Mouse (Mus musculus): Measurements from ENCODE around the gene Fam171a2.

The Fam171a2 gene

DNA sequence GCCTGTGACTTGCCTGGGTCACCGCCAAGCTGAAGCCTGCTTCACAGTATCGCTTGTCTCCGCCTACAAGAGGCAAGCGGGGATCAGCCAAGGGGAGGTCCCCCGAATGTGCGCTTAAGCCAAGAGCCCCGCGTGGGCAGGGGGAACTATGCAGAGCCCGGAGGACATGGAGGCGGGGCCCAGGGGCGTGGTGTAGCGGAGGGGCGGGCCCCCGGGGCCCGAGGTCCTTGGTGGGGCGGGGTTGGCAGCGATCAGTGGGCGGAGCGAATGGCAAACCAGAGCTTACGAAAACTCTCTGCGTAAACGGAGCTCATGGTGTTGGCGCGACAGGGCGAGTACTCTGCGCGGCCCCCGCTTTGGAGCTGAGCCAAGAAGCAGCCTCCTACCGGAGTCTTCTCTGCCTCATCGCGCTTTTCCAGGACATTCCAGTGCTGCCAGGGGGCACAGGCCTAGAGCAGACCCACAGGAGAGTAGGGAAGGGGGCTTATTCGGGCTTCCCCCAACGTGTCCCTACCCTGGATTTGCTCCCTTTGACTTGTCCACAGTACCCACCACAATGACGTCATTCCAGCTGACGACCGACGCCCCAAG is 19.7 kb upstream of the Fam171a2 start:
- 0 out of 2 replicates have a peak, but pooled peaks have one; percentile 5 for TF ChIP-seq GATA4 (IDR thresholded peaks at IDR 0.05; ENCODE audit: insufficient replicate concordance, low read length)

DNA sequence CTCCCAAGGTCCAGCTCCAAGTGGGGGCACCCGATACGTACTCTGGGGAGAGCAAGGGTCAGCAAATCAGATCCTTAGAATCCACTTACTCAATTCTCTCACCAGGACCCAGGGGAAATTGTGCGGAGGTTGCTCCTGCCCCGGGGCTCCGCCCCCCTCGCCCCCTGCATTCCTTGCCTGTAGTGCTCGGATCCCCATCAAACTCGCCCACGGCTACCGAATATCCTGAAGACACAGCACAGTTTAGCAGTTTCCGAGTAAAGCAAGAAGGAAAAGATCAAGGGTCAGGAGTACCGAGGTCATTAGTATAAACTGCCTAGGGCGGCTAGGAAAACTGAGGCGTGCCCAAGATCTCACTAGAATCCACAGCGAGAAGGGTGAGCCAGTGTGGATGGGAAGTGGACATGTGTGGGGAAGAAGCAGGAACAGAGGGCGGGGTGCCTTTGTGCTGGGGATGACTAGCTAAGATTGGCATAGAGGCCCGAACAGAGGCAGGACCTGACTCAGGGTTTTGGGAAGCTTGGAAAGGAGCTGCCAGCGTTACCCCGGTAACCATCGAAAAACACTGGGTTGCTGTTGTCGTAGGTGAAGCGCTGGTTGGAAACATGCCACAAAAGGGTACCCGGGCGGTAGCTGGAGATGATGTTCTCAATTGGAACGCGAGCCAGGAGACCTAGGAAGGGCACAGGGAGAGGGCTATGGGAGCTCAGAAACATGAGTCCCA is 18.4 kb upstream of the Fam171a2 start:
- no peak for TF ChIP-seq GATA4 (IDR thresholded peaks at IDR 0.05; ENCODE audit: insufficient replicate concordance, low read length)

DNA sequence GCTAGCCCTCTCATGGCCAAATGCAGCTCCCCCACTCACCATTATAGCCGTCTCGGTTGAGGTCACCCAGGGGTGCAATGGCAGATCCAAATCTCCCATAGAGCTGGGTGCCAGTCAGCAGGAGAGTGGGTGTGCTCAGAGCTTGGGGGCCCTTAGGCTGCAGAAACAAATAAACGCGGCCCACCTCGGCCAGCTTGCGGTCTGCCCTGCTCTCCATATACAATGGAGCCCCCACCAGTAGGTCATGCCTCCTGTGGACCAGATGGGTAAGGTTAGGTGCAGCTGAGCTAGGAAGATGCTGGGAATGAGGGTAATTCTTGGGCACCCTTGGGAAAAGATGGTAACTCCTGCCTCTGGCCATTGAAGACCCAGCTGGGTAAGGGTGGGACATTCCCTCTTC is 17.4 kb upstream of the Fam171a2 start:
- TF ChIP-seq GATA4 (IDR thresholded peaks at IDR 0.05; ENCODE audit: insufficient replicate concordance, low read length) = no peak

DNA sequence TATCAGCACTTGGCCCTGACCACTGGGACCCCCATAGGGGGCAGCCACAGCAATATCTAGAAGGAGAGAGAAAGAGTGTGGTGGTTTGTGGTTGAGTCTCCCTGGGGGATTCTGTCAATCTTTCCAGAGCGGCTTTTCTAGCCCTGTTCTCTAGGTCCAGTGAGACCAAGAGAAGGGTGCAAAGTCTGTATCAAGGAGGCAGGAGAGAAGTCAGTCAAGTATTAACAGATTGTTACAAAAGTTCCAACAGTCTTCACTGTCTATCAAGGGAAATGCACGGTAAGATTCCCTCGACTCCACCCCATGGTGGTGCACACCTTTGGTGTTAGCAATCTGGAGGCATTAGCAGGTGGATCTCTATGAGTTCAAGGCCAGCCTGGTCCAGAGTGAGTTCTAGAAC is 14.3 kb upstream of the Fam171a2 start:
- TF ChIP-seq GATA4 (IDR thresholded peaks at IDR 0.05; ENCODE audit: insufficient replicate concordance, low read length) = no peak

DNA sequence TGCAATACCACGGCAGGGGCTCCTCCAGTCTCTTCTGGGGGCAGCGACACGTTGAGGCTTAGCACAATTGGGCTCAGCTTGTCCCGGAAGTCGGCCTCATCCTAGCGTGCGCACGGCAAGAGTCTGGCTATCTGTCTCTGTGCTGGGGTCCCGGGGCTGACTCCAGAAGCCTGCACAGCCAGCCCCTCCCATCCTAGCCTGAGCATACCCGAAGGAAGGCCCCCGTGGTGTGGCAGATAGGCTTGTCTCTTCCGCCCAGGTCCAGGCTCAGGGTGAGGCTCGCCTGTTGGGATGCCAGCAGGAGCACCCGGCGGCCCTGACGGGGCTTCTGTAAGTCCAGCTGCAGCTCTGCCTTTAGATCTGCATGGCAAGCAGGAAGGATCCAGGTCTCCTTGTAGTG is 13.1 kb upstream of the Fam171a2 start:
- no peak for TF ChIP-seq GATA4 (IDR thresholded peaks at IDR 0.05; ENCODE audit: insufficient replicate concordance, low read length)

DNA sequence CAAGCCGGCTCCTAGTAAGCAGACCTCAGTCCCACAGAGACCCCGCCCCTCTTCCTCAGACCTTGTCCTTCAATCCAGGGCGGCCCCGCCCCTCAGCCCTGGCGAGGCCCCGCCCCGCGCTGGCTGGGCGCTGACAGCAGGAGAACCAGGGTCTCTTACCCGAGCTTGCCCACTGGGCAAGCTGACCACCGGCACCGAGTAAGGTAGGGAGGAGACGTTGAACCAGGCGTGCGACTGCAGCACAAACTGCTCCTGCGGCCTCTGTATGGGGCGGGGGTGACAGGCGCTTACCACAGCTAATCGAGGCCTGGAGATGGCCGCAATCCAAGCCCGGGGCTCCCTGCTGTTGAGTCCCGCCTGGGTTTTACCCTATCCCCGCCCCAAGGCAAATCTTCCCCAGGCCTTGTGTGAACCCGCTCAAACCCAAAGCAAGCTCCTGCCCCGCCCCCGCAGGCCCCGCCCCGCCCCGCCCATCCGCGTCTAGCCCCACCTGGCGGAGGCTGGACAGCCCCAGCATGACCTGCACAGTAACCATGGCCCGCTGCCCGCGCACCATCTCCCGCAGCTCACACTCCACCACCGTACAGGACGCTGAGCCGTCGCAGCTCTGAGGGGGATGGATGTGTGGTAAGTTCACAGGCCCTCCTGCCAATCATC is 8.4 kb upstream of the Fam171a2 start:
- no peak for TF ChIP-seq GATA4 (IDR thresholded peaks at IDR 0.05; ENCODE audit: insufficient replicate concordance, low read length)

DNA sequence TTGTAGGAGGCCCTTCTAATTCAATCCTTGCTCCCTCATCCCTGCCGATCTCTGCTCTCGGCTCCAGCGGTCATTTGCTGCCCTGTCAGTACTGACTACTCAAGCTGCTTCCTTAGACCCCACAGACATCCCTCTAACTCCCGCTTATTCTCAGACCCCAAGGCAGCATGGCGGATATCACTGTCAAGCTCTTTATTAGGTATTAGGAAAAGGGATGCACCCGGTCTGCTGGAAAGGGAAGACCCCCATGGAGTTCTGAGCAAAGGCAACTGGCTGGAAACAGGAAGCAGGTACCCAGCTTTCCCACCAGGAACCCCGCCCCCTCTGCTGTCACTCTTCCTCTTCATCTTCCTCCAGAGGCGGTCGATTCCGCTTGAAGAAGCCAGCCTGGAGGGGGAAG is 5.6 kb upstream of the Fam171a2 start:
- no peak for TF ChIP-seq GATA4 (IDR thresholded peaks at IDR 0.05; ENCODE audit: insufficient replicate concordance, low read length)

DNA sequence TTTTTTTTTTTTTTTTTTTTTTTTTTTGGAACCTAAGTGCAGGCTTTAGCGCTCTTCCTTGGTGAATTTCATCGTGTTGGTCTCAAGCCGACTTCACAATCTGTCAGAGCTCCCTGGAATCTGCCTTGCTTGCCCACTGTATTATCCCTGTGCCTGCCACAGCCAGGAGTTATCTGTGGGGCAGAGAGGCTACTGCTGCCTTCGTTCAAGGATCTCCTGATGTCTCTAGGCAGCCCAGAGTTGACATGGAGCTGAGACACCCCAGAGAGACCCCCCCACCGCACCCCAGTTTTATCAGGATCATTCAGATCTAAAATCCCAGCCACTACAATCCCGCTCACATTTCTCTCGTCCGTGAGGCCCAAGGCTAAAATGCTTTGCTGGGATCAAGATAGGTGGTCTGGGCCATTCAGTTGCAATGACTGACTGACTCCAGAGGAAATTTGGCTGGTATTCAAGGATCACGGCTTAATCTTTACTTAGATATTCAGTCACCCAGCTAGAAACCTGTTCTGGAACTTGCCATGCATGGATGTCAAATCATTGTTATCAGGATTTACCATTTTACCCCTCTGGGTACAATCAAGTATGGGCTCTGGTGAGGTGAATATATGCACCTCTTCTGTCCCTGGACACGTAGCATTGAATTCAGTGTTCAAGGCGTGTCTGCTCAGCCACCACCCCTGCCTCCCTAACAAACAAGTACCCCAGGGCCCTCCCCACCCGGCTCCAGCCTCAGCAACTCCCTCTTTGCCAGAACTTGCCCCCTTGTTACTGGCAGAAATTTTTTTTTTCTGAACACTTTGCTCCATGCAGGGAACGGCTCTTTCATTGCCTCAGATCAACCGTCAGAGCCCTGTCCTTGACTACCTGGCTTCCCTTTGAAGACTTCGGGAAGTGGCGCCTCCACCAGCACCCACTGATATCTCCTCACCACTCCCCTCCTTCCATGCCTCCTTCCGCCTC is 1.8 kb upstream of the Fam171a2 start:
- TF ChIP-seq GATA4 (IDR thresholded peaks at IDR 0.05; ENCODE audit: insufficient replicate concordance, low read length) = no peak

DNA sequence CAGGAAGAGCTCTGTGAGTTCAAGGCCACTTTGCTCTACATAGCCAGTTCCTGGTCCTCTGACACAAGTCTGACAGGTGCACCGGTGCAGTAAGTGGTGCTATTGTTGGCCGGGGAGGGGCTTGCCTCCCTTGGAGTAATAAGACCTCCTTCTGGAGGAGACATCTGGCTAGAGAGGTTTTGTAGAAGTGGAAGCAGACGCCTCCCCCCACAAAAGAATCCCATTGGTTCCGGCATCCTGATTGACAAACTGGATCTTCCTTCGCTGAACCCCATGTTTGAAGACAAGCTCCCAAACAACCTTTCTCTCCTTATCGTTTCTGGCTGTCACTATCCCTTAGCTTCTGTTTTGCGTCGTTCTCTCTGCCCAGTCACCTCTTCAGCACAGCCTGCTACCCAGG is 845 bp upstream of the Fam171a2 start:
- no peak for TF ChIP-seq GATA4 (IDR thresholded peaks at IDR 0.05; ENCODE audit: insufficient replicate concordance, low read length)

DNA sequence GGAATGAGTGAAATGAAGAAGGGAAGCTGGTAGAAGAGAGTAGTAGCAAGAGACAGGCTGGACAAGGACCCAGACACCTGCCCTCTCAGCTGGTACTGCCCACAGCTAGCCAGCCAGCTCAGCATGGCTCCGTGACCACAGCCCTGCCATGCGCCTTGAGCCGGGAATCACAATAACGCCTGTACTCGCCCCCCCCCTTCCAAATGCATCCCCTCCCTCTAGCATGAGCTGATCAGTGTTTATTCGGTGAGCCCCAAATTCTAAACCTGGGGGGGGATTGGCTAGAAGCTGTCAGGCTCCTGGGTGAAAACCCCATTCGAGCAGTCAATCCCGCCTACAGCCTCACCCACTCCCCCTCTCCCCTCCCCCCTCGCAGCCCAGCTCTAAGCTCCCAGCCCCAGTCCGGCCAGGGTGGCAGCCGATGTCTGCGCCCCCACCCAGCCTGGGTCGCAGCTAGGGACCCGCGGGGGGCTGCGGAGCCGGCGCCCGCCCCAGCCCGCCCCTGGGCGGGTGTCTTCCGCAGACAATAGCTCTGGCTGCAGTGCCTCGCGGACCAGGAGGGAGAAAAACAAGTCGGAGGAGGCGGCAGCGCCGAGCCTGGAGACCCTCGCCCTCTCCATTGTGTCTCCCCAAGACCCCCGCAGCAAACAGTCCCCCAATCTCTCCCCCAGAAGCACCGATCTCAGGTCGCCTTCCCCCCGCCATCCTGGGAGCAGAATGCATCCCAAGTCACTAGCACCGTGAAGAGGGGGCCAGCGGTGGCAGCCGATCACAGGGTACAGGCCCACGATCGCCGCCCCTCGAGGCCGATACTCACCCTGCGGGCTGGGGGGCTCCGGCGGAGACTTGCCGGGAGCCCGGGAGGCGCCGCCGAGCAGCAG is 661 bp downstream of the Fam171a2 start:
- TF ChIP-seq GATA4 (IDR thresholded peaks at IDR 0.05; ENCODE audit: insufficient replicate concordance, low read length) = no peak

DNA sequence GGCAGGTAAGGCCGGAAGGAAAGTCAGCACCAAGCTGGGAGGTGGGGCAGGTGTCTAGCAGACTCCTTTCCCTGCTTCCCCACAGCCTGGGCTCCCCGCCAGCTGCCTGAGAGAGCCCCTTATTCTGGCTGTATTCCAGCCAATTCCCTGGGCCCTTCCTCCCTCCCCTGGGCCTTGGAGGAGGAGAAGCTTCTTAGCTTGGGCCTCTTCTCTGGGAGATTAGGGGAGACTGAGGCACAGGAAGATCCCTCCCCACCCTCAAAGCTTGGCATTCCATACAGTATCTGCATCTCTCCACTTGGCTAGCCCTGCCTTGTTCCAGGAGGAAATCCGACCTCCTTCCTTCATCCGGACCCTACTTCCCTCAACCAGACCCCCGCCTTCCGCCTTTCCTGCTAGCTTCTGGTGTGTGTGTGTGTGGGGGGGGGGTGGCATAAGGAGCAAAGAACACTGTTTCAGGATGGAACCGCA is 1.6 kb downstream of the Fam171a2 start:
- peak; percentile 30; the same call in 1 of the 2 replicates for TF ChIP-seq GATA4 (IDR thresholded peaks at IDR 0.05; ENCODE audit: insufficient replicate concordance, low read length)

DNA sequence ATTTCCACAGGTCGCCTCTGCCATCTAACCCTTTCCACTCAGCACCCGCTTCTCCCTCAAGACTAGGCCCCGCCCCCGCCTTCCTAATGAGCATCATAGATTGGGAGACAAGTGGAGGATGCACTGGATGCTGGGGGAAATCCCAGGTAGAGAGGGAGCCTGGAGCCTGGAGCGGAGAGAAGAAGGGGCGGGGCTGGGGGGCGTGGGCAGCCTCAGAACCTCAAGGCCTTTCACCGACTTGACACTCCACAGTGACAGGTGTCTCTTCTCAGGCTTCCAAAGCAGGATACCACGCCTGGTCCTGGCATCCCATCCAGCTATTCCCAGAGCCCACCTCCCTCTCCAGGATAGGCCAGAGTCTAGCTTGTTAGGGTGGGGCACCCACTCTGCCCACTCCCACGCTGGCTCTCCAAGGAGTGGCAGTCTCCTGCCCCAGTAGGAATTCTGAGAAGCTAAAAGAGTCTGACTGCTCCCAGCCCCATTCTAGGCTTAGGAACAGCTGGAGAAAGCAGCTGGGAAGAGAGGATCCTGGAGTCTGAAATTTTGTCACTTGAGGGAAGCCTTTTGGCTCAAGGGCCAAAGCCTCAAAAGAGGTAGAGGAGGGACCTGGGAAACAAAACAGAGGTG is 2.1 kb downstream of the Fam171a2 start:
- no peak for TF ChIP-seq GATA4 (IDR thresholded peaks at IDR 0.05; ENCODE audit: insufficient replicate concordance, low read length)

DNA sequence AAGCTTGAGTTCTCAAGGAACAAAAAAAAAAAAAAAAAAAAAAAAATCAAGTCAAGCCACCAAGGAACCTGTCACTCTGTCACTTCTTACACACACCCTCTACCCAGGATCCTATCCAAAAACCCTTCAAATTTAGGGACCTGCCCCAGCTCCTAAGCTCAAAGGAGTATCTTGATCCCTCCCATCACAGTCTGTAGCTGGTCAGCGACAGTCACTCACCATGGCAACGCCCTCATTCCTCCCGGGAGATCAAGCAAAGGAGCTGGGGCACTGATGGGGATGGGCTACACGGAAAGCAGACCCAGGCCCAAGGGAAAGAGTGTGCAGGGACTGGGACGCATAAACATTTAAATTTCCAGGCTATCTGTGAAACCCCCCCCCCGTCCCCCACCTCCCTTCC is 2.7 kb downstream of the Fam171a2 start:
- no peak for TF ChIP-seq GATA4 (IDR thresholded peaks at IDR 0.05; ENCODE audit: insufficient replicate concordance, low read length)

DNA sequence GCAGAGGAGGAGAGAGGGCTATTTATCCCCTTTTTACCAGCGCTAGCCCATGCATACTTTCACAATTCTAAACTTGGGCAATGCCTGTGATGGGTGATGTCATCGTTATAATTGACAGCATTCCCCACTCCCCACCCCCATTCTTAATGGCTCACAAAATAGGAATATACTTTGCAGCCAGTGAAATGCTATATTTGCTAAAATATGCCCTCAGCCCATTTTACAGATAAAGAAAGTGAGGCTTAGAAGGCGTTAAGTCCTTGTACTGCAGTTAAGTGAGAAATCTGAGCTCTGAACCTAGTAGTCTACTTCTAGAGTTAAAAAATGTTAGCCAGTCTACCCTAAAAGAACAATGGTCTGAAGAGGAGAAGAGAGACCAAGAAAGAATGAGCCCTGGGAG is 3.2 kb downstream of the Fam171a2 start:
- TF ChIP-seq GATA4 (IDR thresholded peaks at IDR 0.05; ENCODE audit: insufficient replicate concordance, low read length) = no peak
